Mouse (Mus musculus) megakaryocyte, embryonic 14.5 days (primary cell): Measurements from ENCODE around the gene Col24a1. TPM values are rescaled to one million over a fixed set of nuclear protein-coding genes. Genes with fewer than 3 reads are reported as not detected.

Experiments used
- H3K27me3 ChIP-seq: replicated peaks from 2 replicates; pipeline ENCODE3; 2012; ENCODE audit warnings: inconsistent platforms
- H3K36me3 ChIP-seq: replicated peaks from 2 replicates; pipeline ENCODE3; 2012; ENCODE audit warnings: low read length, inconsistent platforms, mixed read lengths
- H3K4me1 ChIP-seq: 2 replicates; pipeline ENCODE4 v1.6.1; 2012; ENCODE audit warnings: inconsistent platforms
- H3K4me3 ChIP-seq: replicated peaks from 2 replicates; pipeline ENCODE3; 2012; ENCODE audit warnings: moderate library complexity, mild to moderate bottlenecking, inconsistent platforms
- H3K9me3 ChIP-seq: 2 replicates; pipeline ENCODE4 v1.6.1; 2012; ENCODE audit warnings: inconsistent platforms
- FLI1 ChIP-seq: IDR thresholded peaks from 2 replicates; pipeline ENCODE4 v1.6.1; 2012; ENCODE audit warnings: low read length, inconsistent platforms, mixed read lengths
- GATA1 ChIP-seq: IDR thresholded peaks from 3 replicates; pipeline ENCODE4 v1.6.1; 2012; ENCODE audit warnings: mixed read lengths, low read length, inconsistent platforms, borderline replicate concordance
- polyA plus RNA-seq: library from polyadenylated mRNA; stranded (reverse); fragments of >175 nt; gene quantifications from 2 replicates; pipeline ENCODE4 v1.2.3, GENCODE M21; 2012; ENCODE audit warnings: low replicate concordance; ENCODE audit not compliant: insufficient read depth

Col24a1 gene
- polyA plus RNA-seq, 1 experiment = not detected

DNA sequence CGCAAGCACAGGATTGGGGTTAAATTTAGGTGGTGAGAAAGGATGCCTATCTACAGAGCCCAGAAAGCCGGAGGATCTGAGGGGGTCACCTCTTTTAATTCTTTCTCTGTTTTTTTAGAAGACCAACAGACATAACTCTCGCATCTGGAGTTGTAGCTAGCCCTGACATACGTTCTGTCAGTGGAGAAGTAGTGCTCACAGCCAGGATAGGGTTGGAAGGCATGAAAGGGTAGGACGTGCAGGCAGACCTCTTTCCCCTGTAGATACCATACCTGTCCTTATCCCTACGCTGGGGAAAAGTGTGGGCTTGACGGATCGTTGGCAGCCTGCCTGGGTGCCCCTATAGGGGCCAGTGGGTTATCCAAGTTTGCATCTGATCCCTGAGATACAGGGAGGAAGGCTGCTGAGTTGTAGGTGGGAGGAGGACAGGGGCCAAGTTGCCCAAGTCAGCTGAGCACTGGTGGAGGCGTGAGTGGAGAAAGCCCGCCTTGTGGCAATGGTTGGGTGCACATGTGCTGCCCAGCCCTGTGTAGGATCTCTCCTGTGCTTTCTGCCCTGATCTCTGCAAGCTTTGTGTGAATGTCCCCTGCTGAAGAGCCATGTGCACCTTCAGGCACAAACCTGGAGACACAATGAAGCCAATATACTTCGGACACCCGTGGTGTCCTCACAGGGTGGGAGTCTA lies 1.5 kb downstream of the Col24a1 start:
- Histone ChIP-seq H3K4me3 (no peak overlapping the region), H3K4me1 (peaks cover 9% of the 10 kb centered on the region; the same call in 1 of the 2 replicates), H3K36me3 (no peaks in the 10 kb centered on the region), H3K27me3 (peaks cover 25% of the 10 kb centered on the region), H3K9me3 (peaks cover 9% of the 10 kb centered on the region; the same call in 1 of the 2 replicates)
- TF ChIP-seq FLI1 (no peak), GATA1 (no peak)

DNA sequence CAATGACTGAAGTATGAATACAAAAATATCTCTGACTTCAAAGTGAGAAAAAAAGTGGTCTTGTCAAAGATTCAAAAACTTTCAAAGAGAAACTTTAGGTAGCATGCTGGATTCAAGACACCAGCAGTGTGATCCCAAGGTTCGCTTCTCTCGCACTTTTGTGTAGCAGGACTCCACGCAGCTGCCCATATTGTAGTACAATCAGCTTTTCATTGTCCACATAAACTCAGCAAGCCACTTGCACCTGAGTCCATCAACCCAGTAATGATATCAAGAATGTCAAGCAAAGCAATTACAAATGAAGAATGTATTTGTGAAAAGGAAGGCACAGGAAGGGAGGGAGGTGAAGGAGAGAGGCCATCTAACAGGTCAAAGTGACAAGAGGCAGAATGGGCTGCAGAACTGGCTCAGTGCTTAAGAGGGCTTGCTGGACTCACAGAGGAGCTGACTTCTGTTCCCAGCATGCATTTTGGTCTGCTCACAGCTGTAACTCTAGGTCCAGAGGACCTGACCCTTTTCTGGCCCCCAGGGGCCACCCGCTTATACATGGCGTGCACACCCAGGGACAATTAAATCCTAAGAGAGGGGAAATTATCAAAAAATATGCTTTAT lies 7.8 kb downstream of the Col24a1 start:
- H3K9me3 ChIP-seq = no peaks in the 10 kb centered on the region
- no peaks in the 10 kb centered on the region for H3K36me3 ChIP-seq
- no peak overlapping the region for H3K4me3 ChIP-seq
- no peaks in the 10 kb centered on the region for H3K4me1 ChIP-seq
- TF ChIP-seq FLI1 (no peak), GATA1 (no peak)
- no peaks in the 10 kb centered on the region for H3K27me3 ChIP-seq

- no peak for TF ChIP-seq GATA1
- TF ChIP-seq FLI1 = no peak
- Histone ChIP-seq H3K9me3 (no peaks in the 10 kb centered on the region), H3K4me1 (no peaks in the 10 kb centered on the region), H3K36me3 (no peaks in the 10 kb centered on the region), H3K27me3 (no peaks in the 10 kb centered on the region), H3K4me3 (no peak overlapping the region)
These were observed 13.0 kb downstream of the Col24a1 start for GRCm38 (mm10) chr3:145305311-145305710.

GRCm38 (mm10) chr3:145307209-145307608 lies 14.9 kb downstream of the Col24a1 start:
- Histone ChIP-seq H3K4me3 (no peak overlapping the region), H3K36me3 (no peaks in the 10 kb centered on the region), H3K27me3 (no peaks in the 10 kb centered on the region), H3K4me1 (no peaks in the 10 kb centered on the region), H3K9me3 (no peaks in the 10 kb centered on the region)
- no peak for TF ChIP-seq GATA1
- TF ChIP-seq FLI1 = no peak

DNA sequence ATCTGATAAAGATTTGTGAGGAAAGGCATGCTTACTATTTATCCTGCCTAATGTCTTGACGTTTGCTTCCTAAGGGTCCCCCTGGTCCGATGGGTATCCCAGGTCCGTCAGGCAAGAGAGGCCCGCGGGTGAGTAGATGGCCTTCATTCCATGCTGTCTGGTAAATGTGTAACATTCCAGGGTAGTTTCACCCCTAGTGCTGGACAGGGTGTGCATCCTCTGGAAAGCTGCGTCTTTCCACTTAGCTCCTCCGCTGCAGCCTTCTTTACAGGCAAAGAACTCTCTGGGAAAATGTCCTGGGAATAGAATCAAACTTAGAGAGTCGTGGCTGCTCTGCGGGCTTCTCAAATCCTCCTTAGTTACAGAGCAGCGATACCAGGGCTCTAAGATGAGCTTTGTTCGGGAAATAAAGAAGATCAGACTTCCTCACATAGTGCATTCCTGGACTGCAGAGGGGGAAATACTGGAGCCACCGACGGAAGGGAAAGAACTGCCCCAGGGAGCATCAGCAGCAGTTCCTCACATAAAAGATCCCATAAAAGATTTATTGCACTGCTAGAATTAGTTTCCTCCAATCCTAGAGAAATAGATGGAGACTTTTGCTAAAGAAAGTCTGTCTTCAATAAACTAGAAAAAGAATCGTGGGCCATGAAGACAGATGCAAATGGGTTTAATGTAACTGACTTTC lies 28.5 kb downstream of the Col24a1 start:
- no peaks in the 10 kb centered on the region for H3K4me1 ChIP-seq
- no peaks in the 10 kb centered on the region for H3K27me3 ChIP-seq
- no peaks in the 10 kb centered on the region for H3K36me3 ChIP-seq
- TF ChIP-seq GATA1 (no peak), FLI1 (no peak)
- H3K4me3 ChIP-seq = no peak overlapping the region
- 0 out of 2 replicates have a peak, but pooled peaks cover 4% of the 10 kb centered on the region for H3K9me3 ChIP-seq

DNA sequence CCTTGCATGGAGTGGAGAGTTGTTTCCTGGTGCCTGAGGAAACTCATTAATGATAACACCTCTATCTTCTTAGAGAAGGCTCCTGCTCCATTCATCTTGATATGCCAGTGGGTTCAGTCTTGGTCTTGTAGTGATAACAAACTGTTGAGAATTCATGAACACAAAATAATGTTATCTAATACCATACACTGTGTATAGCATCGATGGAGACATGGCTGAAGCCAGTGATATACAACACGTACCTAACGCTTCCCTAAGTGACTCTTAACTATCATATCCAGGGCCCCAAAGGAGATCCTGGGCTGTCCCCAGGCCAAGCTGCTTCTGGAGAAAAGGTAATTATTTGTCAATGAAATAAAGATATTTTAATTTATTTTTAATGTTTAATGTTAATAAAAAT lies 33.1 kb downstream of the Col24a1 start:
- no peak overlapping the region for H3K4me3 ChIP-seq
- H3K27me3 ChIP-seq = peaks cover 1% of the 10 kb centered on the region
- H3K9me3 ChIP-seq = 0 out of 2 replicates have a peak, but pooled peaks cover 3% of the 10 kb centered on the region
- H3K36me3 ChIP-seq = no peaks in the 10 kb centered on the region
- no peaks in the 10 kb centered on the region for H3K4me1 ChIP-seq
- TF ChIP-seq GATA1 (no peak), FLI1 (no peak)

- no peaks in the 10 kb centered on the region for H3K36me3 ChIP-seq
- TF ChIP-seq FLI1 = no peak
- H3K27me3 ChIP-seq = peaks cover 16% of the 10 kb centered on the region
- no peak overlapping the region for H3K4me3 ChIP-seq
- 0 out of 2 replicates have a peak, but pooled peaks cover 3% of the 10 kb centered on the region for H3K9me3 ChIP-seq
- H3K4me1 ChIP-seq = peaks cover 5% of the 10 kb centered on the region; the same call in 1 of the 2 replicates
These were observed 39.4 kb downstream of the Col24a1 start for GRCm38 (mm10) chr3:145331642-145332041.

DNA sequence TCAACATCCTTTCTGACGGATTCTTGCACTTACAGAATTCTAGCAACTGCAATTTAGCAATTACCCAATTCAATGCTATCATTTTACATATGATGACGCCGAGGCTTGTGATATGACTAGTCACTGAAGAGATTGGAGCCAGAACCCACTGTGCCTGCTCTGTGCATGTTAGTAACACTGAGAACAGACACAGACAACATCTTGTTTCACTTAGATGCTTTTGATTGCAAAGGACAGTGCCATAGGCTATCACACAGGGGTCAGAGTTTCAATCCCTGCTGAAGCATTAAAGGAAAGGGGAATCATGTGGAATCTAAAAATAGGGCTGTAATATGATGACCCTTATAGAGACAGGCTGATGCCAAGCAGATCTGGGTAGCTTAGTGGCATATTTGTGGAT lies 41.8 kb downstream of the Col24a1 start:
- Histone ChIP-seq H3K27me3 (peaks cover 16% of the 10 kb centered on the region), H3K36me3 (no peaks in the 10 kb centered on the region), H3K9me3 (0 out of 2 replicates have a peak, but pooled peaks cover 3% of the 10 kb centered on the region), H3K4me3 (no peak overlapping the region), H3K4me1 (peaks cover 5% of the 10 kb centered on the region; the same call in 1 of the 2 replicates)
- TF ChIP-seq FLI1 (no peak), GATA1 (no peak)

DNA sequence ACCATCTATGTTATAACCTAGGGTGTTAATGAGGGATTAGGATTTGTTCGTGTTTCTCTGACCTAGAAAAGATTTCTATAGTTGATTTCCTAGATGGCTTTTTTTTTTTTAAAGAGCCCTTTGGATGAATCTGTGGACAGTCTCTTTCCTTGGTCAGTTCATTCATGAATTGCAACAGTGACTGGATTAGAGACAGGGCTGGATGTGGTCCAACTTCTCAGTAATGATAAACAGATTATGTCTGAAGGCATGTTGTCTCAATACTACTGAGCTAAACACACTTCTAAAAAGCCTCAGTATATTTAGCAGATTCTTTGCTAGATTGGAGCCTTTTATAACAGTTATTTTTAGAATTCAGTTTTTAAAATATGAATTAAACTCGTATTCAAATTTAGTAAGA lies 44.9 kb downstream of the Col24a1 start:
- Histone ChIP-seq H3K4me3 (no peak overlapping the region), H3K4me1 (no peaks in the 10 kb centered on the region), H3K27me3 (peaks cover 10% of the 10 kb centered on the region), H3K9me3 (0 out of 2 replicates have a peak, but pooled peaks cover 7% of the 10 kb centered on the region), H3K36me3 (no peaks in the 10 kb centered on the region)
- TF ChIP-seq GATA1 (no peak), FLI1 (no peak)

- TF ChIP-seq FLI1 (no peak), GATA1 (no peak)
- Histone ChIP-seq H3K4me3 (no peak overlapping the region), H3K9me3 (0 out of 2 replicates have a peak, but pooled peaks cover 7% of the 10 kb centered on the region), H3K4me1 (no peaks in the 10 kb centered on the region), H3K36me3 (no peaks in the 10 kb centered on the region), H3K27me3 (peaks cover under 1% of the 10 kb centered on the region)
These were observed 47.7 kb downstream of the Col24a1 start for GRCm38 (mm10) chr3:145339851-145340499.
